Mouse (Mus musculus): ENCODE results near the gene Bcl2. TPM values are rescaled to one million over a fixed set of nuclear protein-coding genes. Genes with fewer than 3 reads are reported as not detected.

Bcl2 gene
- polyA plus RNA-seq, 1 experiment from 2014 or later: 11.3 TPM

DNA sequence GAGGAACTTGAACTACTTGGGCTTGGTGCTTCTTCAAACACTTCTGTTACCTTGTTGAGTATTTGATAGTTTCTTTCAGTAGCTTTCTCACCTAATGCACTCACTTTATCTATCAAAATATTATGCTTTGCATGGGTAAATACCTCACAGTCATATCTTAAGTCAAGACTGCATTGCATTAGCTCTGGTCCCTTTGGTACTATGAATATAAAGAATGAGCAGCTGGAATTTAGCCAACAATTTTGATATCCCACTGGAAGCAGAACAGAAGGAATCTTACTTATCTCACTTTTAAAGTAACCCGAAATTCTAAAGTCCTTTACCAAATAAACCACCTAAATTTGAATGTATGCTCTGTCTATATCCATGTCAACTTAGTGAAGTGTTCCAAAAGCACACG, 83.1 kb downstream of the Bcl2 start:
- H3K4me1 ChIP-seq: peaks cover 15% of the 10 kb centered on the region
- ATAC-seq (ENCODE audit: low FRiP score, low read depth): no peak

GRCm38 (mm10) chr1:106629931-106630682, 84.0 kb downstream of the Bcl2 start:
- H3K9me3 ChIP-seq: no peaks in the 10 kb centered on the region
- peak; percentile 18; the same call in 1 of the 2 replicates for ATAC-seq (ENCODE audit: low FRiP score, low read depth)
- H3K27ac ChIP-seq (replicated peaks): peak overlapping the region; percentile 54
- no peak overlapping the region for H3K9ac ChIP-seq (replicated peaks)
- H3K27me3 ChIP-seq: no peaks in the 10 kb centered on the region
- H3K4me2 ChIP-seq (replicated peaks): no peak overlapping the region
- H3K4me1 ChIP-seq: peaks cover 15% of the 10 kb centered on the region
- 26% methylated on average over 4 of the region's 4 CpGs for WGBS
- no peak overlapping the region for H3K4me3 ChIP-seq
- no peaks in the 10 kb centered on the region for H3K36me3 ChIP-seq

More for the DNA sequence above, 83.1 kb downstream of the Bcl2 start:
- Histone ChIP-seq H3K9ac (replicated peaks) (no peak overlapping the region), H3K9me3 (no peaks in the 10 kb centered on the region), H3K4me3 (no peak overlapping the region), H3K36me3 (no peaks in the 10 kb centered on the region), H3K27me3 (no peaks in the 10 kb centered on the region), H3K27ac (replicated peaks) (no peak overlapping the region), H3K4me2 (replicated peaks) (no peak overlapping the region)
- 89% methylated on average over 2 of the region's 2 CpGs for WGBS

DNA sequence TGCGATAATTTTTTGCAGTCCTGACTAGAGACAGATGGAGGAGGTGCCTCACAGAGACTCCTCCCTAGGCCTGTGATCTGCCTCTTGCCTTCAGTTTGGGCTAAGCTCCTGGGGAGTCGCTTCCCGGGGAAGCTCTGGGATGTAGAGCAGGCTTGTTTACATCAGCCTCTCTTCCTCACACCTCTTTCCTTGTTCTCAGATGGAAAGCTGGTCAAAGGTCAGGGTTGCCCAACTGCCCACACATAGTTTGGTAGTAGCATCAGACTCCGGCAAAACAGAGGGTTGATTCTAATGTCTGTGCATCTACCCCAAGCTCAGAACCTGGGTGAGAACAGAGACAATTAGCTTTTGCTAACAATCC, 84.6 kb downstream of the Bcl2 start:
- peaks cover 15% of the 10 kb centered on the region for H3K4me1 ChIP-seq
- no peak for ATAC-seq (ENCODE audit: low FRiP score, low read depth)
- peak overlapping the region; percentile 54; the same call in 1 of the 2 replicates for H3K27ac ChIP-seq (replicated peaks)

DNA sequence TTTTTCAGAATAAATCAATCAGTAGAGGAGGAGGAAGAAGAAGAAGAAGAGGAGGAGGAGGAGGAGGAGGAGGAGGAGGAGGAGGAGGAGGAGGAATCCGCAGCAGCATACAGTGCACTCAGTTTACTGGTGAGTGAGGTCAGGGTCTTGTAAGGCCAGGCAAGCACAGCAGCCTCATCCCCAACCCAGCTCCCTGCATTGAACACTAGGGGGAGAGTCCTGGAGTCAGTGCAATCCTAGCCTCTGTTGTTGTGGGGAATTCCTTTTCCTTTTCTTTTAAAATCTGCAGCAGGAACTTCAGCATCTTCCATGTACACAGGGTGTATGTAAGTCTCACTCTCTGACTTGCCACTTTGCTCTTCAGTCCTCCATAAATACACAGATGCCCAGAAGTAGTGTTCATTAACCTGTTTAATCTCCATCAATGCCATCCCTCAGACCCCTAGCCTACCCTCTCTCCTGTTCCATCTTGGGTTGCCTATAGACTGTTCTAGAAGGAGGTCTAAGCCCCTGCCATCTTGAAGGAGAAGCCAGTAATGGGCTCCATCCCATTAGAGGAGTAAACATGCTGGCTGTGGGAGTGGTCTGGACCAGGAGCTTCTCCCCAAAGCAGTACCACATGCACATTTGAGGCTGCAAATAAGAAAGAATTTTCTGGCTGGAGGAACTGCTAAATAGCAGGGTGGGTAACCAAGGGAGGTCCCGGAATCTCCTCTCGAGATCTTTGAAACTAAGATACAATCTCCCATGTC, 85.2 kb downstream of the Bcl2 start:
- 42% methylated on average over 3 of the region's 3 CpGs for WGBS

More for the DNA sequence above, 84.6 kb downstream of the Bcl2 start:
- H3K9me3 ChIP-seq: no peaks in the 10 kb centered on the region
- H3K9ac ChIP-seq (replicated peaks): no peak overlapping the region
- H3K36me3 ChIP-seq: no peaks in the 10 kb centered on the region
- no peak overlapping the region for H3K4me3 ChIP-seq
- no peak overlapping the region for H3K4me2 ChIP-seq (replicated peaks)
- 10% methylated on average over 4 of the region's 4 CpGs for WGBS
- no peaks in the 10 kb centered on the region for H3K27me3 ChIP-seq

DNA sequence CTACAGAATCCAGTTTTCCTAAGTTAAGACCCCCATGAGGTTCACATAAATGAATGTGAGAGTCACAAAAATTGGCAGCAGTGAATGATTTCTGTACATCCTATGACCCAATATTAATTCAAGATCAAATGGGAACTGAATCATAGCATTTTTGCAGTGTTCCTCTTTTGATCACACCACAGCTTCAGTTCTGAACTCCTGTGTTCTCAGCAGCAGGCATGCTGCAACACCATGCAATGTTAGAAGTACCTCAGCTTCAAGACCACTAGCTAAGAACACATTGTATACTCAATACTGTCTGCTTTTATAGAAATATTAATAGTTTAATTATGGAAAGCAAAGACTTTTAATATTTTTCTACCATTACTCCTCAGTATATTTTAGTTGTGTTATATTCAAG, 85.8 kb downstream of the Bcl2 start:
- Histone ChIP-seq H3K36me3 (no peaks in the 10 kb centered on the region), H3K4me2 (replicated peaks) (no peak overlapping the region), H3K27ac (replicated peaks) (no peak overlapping the region), H3K9ac (replicated peaks) (no peak overlapping the region), H3K9me3 (no peaks in the 10 kb centered on the region), H3K4me3 (no peak overlapping the region), H3K4me1 (peaks cover 15% of the 10 kb centered on the region), H3K27me3 (no peaks in the 10 kb centered on the region)
- ATAC-seq (ENCODE audit: low FRiP score, low read depth): no peak

More for the DNA sequence above, 85.2 kb downstream of the Bcl2 start:
- Histone ChIP-seq H3K27me3 (no peaks in the 10 kb centered on the region), H3K36me3 (no peaks in the 10 kb centered on the region), H3K4me3 (no peak overlapping the region), H3K4me2 (replicated peaks) (no peak overlapping the region), H3K9ac (replicated peaks) (no peak overlapping the region), H3K27ac (replicated peaks) (no peak overlapping the region), H3K4me1 (peaks cover 15% of the 10 kb centered on the region), H3K9me3 (no peaks in the 10 kb centered on the region)
- ATAC-seq (ENCODE audit: low FRiP score, low read depth): peak; percentile 64

GRCm38 (mm10) chr1:106627241-106627640, 86.8 kb downstream of the Bcl2 start:
- ATAC-seq (ENCODE audit: low FRiP score, low read depth): no peak
- 69% methylated on average over 5 of the region's 5 CpGs for WGBS
- Histone ChIP-seq H3K27ac (replicated peaks) (no peak overlapping the region), H3K27me3 (no peaks in the 10 kb centered on the region), H3K36me3 (no peaks in the 10 kb centered on the region), H3K4me2 (replicated peaks) (no peak overlapping the region), H3K4me1 (peaks cover 15% of the 10 kb centered on the region), H3K4me3 (no peak overlapping the region), H3K9me3 (no peaks in the 10 kb centered on the region), H3K9ac (replicated peaks) (no peak overlapping the region)

DNA sequence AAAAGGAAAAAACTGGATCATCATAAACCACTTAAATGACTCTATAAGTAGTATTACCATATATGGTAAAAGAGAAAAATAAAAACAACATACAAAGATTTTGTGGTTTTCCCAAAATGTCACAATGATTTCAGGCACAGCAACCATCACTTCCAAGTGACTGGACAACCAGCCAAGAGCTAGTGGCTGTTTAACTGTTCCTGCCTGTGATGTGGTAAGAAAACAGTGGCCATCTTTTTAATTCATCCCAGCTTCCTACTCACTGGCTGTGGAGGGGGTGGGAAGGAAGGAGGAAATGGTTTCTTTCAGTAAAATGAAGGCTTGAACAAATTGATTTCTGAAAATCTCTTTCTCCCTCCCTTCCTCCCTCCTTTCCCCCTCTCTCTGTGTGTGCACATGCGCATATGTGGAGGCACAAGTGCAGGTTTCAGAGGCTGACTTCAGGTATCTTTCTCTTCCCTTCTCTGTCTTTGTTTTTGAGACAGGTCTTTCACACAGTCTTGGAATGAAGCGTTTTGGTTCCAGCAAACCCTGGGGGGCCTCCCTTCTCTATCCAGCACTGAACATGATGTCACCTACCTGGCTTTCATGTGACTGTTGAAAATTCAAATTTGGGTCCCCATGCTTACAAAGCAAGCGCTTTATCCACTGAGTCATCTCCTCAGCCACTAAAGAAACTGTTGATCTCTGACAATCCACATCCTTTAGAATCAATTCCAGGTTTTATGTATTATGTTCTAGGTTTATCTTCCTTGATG, 93.7 kb downstream of the Bcl2 start:
- H3K4me1 ChIP-seq: no peaks in the 10 kb centered on the region
- H3K36me3 ChIP-seq: no peaks in the 10 kb centered on the region
- H3K9ac ChIP-seq (replicated peaks): no peak overlapping the region
- H3K4me2 ChIP-seq (replicated peaks): no peak overlapping the region
- H3K9me3 ChIP-seq: no peaks in the 10 kb centered on the region
- no peak overlapping the region for H3K27ac ChIP-seq (replicated peaks)
- ATAC-seq (ENCODE audit: low FRiP score, low read depth): no peak
- H3K4me3 ChIP-seq: no peak overlapping the region
- WGBS: 67% methylated on average over 3 of the region's 3 CpGs
- no peaks in the 10 kb centered on the region for H3K27me3 ChIP-seq

GRCm38 (mm10) chr1:106618814-106619213, 95.3 kb downstream of the Bcl2 start:
- ATAC-seq (ENCODE audit: low FRiP score, low read depth): no peak
- H3K9me3 ChIP-seq: no peaks in the 10 kb centered on the region
- no peak overlapping the region for H3K9ac ChIP-seq (replicated peaks)
- WGBS: 87% methylated on average over 3 of the region's 3 CpGs
- no peak overlapping the region for H3K4me2 ChIP-seq (replicated peaks)
- H3K4me1 ChIP-seq: no peaks in the 10 kb centered on the region
- H3K27me3 ChIP-seq: no peaks in the 10 kb centered on the region
- no peaks in the 10 kb centered on the region for H3K36me3 ChIP-seq
- no peak overlapping the region for H3K27ac ChIP-seq (replicated peaks)
- no peak overlapping the region for H3K4me3 ChIP-seq

DNA sequence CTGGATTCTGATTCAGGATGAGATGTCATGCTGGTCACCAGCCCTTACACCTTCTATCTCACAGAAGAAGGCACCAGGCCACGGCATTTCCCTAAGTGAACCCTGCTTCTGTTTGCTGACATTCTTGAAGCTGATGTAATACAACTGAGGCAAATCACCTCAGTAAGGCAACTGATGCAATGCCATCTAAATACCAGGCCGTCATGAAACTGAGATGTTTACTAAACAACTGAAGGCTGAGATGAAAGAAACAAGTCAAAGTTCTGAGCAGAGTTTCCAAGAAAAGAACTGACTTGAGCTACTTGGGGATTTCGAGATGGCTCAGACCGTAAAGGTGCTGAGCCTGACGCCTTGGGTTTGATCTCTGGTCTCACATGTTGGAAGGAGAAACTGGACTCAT, 97.1 kb downstream of the Bcl2 start:
- no peak overlapping the region for H3K27ac ChIP-seq (replicated peaks)
- WGBS: 94% methylated on average over 5 of the region's 5 CpGs
- ATAC-seq (ENCODE audit: low FRiP score, low read depth): no peak
- no peak overlapping the region for H3K4me3 ChIP-seq
- no peaks in the 10 kb centered on the region for H3K4me1 ChIP-seq
- H3K4me2 ChIP-seq (replicated peaks): no peak overlapping the region
- H3K27me3 ChIP-seq: no peaks in the 10 kb centered on the region
- H3K9me3 ChIP-seq: no peaks in the 10 kb centered on the region
- no peak overlapping the region for H3K9ac ChIP-seq (replicated peaks)
- H3K36me3 ChIP-seq: no peaks in the 10 kb centered on the region

- Histone ChIP-seq H3K27ac (replicated peaks) (no peak overlapping the region), H3K9ac (replicated peaks) (no peak overlapping the region), H3K27me3 (no peaks in the 10 kb centered on the region), H3K4me3 (no peak overlapping the region), H3K36me3 (no peaks in the 10 kb centered on the region), H3K9me3 (no peaks in the 10 kb centered on the region), H3K4me1 (no peaks in the 10 kb centered on the region), H3K4me2 (replicated peaks) (no peak overlapping the region)
- WGBS: 79% methylated on average over 5 of the region's 5 CpGs
- ATAC-seq (ENCODE audit: low FRiP score, low read depth): no peak
These were observed 100.7 kb downstream of the Bcl2 start for GRCm38 (mm10) chr1:106613371-106613770.

DNA sequence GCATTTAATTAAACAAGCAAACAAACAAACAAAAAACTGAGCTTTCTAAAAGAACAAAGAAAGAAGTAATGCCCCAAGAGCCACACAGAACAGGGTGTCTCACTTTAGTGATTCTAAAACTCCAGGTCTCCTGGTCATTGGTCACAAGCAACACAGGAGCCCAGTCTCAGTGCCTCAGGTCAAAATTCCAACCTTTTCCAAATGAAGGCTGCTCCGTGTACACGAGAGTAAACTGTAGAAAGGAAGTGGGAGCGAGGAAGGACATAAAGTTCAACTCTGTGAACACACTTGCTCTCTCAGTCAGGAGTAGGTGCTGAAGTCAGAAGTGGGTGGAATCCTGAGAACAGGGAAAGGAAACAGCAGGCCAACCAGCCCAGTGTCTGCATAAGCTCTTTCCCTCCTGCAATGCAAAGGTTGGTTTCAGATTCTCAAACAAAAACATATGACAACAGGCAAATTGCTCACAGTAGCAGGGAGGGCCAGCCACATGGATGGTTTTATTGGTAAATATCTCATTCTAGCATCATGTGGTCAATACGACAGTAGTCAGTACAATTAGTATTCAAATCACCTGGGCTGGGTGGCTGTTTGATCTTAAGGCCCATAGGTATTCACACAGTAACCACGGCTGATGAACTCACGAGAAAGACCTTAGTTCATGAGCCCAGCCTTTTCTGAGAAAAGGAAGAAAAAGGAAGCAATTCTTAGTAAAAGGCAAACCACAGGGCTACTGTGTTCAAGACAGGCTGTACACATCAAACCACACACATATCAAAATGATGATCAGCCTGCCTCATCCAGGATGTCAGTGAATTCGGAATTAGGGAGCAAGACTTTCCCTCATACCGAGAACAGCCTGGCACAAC, 101.7 kb downstream of the Bcl2 start:
- H3K27me3 ChIP-seq: no peaks in the 10 kb centered on the region
- no peaks in the 10 kb centered on the region for H3K9me3 ChIP-seq
- no peak overlapping the region for H3K4me3 ChIP-seq
- H3K27ac ChIP-seq (replicated peaks): no peak overlapping the region
- H3K36me3 ChIP-seq: no peaks in the 10 kb centered on the region
- 83% methylated on average over 8 of the region's 8 CpGs for WGBS
- ATAC-seq (ENCODE audit: low FRiP score, low read depth): no peak
- H3K4me2 ChIP-seq (replicated peaks): no peak overlapping the region
- no peak overlapping the region for H3K9ac ChIP-seq (replicated peaks)
- H3K4me1 ChIP-seq: no peaks in the 10 kb centered on the region

Data from midbrain, embryonic 12.5 days (tissue).